Mouse (Mus musculus): ENCODE measurements around the gene Ppm1j. TPM values are rescaled to one million over a fixed set of nuclear protein-coding genes. Genes with fewer than 3 reads are reported as not detected.
"Not testable (repeated sequence)": the region's sequence is repeated elsewhere in the genome, so short reads cannot be mapped to it uniquely, and the experiment has no call there.

The Ppm1j gene
- total RNA-seq, 2 experiments from 2014 or later, result 28.6 to 35.3 TPM

DNA sequence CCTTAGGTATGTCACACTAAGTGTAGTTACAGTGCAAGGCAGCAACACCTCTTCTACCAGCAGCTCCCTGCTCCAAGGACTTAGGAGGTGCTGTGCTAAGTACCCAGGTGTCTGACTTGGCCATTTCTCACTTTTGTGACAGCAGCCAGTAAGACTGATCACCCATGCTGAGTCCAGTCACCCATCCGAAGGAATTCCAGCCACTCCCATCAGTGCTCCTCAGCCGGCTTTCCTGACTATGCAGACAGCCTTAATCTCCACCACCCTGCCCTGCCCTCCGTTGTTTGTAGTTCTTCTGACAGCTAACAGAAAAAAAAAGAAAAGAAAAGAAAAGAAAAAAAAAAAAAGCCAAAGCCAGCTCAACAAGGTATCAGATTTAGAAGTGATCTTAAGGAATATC is 30.9 kb downstream of the Ppm1j start:
- no peak for DNase-seq (ENCODE audit: low spot score)

DNA sequence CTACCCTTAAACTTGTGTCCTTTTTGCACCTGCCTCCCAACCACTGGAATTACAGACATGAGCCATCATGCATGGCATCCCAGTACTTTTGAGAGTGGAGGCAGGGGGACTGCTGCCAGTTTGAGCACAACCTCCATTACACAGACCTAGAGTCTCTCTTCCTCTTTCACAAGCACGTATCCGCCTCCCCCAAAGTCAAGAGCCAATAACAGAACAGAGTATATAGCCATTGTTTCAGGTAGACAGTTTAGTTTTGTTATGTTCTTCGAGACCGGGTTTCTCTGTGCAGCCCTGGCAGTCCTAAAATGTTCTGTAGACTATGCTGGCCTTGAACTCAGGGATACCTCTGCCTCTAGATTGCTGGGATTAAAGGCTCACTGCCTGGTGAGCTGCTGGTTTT is 31.4 kb downstream of the Ppm1j start:
- no peak for DNase-seq (ENCODE audit: low spot score)

DNA sequence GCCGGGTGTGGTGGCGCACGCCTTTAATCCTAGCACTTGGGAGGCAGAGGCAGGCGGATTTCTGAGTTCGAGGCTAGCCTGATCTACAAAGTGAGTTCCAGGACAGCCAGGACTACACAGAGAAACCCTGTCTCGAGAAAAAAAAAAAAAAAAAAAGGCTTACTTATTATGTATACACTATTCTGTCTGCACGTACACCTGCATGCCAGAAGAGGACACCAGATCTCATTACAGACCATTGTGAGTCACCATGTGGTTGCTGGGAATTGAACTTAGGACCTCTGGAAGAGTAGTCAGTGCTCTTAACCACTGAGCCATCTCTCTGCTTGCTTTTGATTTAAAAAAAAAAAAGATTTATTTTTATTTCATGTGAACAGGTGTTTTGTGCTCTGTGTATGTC is 32.4 kb downstream of the Ppm1j start:
- not testable (repeated sequence) for DNase-seq (ENCODE audit: low spot score)

DNA sequence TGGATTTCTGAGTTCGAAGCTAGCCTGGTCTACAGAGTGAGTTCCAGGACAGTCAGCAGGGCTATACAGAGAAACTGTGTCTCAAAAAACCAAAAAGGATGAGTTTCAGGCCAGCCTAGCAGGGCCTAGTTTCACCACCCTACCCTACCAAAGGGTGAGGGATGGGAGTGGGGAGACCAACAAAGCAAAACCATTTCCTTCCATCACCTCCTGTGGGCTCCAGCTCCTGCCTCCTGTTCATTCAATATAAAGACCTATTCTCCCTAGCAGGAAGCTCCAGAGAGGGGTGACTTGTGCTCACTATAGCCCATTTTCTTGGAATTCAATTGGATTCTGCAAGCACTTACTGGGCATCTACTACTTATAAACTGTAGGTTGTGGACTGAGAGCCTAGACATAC is 33.9 kb downstream of the Ppm1j start:
- no peak for DNase-seq (ENCODE audit: low spot score)

DNA sequence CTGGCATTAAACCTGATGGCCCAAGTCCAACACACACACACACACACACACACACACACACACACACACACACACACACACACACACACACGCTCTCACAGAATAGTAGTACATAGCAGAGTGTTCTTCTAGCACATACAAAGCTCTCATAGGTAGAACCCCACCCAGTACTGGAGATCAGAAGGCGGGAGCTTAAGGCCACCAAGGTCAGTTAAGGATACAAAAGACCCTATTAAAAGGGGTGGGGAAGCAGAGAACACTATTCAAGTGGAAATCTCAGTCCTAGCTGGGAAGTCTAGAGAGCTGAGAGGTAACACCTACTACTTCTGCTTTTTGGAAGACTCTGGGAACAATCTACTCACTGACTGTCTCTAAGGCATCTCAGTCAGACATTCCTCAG is 34.5 kb downstream of the Ppm1j start:
- no peak for DNase-seq (ENCODE audit: low spot score)

DNA sequence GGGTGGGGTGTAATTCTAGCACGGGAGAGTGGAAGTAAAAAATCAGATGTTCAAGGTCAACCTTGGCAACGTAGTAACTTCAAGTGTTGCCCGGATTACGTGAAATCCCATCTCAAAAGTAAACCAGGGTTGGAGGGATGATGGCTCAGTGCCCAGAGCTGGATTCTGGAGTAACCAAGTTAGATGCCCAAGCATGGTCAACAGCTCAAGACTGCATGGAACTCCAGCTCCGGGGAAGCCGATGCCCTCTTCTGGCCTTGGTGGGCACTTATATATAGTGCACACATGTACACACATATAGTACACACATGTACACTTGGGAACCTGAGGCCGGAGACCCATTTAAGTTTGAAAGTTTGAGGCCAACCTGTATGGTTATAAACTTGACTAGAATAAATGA is 35.3 kb downstream of the Ppm1j start:
- no peak for DNase-seq (ENCODE audit: low spot score)

DNA sequence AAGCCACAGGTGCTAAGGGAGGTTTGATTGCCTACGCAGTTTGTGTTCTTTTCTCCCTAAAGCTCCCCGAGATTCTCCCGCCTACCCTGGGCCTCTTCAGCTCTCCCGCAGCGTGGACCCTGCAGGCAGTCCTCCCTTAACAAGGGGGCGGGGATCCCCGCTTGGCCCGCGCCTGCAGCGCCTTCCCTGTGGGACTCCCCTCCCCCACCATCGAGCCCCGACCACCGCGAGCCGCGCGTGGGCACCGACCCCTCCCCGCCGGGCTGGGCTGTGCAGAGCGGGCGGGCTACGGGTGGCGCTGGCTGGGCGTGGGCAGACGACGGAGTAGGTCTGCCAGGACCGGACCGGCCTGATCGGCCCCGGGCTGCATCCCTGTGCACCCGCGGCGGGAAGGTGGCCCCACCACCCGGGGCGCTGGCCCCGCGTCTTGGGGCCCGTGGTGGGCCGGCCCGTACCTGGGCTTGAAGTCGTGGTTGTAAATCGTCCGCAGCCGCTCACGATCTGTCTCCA is 36.7 kb downstream of the Ppm1j start:
- peak; percentile 45 for DNase-seq (ENCODE audit: low spot score)

DNA sequence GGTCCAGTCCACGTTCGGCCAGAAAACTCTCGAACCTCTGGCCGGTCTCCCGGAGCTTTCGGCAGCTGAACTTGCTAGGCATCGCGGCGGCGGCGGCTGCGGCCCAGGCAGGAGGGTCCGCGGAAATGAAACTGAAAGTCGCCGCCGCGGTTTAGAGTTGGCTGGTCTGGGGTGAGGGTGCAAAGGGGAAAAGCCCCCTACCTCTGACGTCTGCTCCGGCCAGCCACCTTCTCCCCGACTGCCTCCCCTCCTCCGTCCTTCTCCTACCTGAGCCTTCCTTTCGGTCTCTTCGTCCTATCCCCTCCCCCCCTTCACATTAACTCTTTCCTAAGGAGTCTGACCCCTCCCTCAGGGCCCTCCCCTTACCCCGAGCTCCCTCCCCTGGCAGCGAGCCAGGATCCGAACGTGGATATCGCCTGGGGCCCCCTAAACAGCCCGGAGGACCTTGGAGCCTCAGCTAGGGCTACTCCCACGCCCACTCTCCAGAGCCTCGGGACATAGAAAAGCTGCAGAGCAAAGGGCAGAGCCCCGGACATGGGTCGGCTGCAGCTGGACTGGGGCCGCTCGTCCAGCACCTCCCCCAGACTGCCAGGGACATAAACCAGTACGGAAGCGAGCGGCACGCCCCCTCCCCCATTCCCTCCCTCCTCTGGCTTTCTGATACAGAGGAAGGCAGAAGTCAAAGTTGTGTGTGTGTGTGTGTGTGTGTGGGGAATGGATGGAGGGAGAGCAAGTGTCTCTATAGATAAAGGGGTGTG is 37.3 kb downstream of the Ppm1j start, which contains the start of gene Mov10:
Mov10 (minus strand) TSS at position 573 of the 758 bp plus-strand sequence.
- peak; percentile 38 for DNase-seq (ENCODE audit: low spot score)

DNA sequence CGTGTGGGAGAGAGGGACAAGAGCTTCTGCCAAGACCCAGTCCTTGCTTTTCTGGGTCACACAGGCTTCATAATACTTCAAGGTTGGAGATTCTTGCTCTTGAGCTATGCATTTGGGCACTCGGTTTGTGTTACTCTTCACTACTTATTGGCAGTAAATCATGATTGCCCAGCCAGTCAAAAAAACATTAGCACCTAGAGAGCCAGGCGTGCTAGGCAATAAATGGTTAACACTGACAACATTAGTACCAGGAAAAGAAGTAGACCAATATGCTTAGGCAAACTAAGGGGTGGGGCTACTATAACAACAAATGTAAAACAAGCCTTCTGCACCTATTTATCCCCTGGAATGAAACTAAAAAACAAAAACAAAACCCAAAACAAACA is 37.9 kb downstream of the Ppm1j start:
- no peak for DNase-seq (ENCODE audit: low spot score)

DNA sequence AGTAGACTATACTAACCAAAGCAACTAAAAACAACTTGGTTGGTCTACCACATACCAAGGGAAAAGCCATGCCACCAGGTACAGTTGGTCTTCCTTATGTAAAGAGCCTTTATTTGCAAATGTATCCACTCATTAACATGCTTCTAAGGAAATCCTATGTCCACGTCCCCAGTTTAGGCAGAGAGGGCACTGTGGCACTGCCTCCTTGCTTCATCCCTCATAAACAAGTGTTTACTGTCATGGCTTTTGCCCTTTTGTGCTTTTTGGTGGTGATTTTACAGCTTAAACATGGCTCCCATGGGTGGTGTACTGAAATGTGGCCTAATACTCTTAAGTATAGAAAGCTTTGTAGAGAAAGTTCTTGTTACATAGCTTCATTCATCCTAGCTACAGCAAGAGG is 39.6 kb downstream of the Ppm1j start:
- DNase-seq (ENCODE audit: low spot score), result no peak

DNA sequence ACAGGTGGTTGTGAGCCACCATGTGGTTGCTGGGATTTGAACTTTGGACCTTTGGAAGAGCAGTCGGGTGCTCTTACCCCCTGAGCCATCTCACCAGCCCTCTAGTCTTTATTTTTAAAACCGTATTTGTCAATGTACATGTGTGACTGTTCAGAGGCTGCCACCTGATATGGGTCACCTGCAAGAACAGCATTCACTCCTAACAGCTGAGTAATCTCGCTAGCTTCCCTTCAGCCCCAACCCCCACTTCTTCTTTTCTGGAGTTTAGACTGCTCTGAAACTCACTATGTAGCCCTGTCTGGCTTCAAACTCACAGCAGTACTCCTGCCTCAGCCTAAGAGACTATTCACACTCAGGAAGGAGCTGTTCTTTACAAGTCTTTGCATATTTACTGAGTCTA is 41.6 kb downstream of the Ppm1j start:
- DNase-seq (ENCODE audit: low spot score), result no peak

Other genes with a start within 250 kb of the Ppm1j start
- 10 to 100 TPM; 21.8 to 33.8 TPM for gene Slc16a1, start 142.4 kb upstream of the Ppm1j start, total RNA-seq (2021)
- gene Fam19a3, start 784 bp downstream of the Ppm1j start, total RNA-seq (2021), result 1 to 10 TPM; 2.1 to 3.4 TPM
- gene Rhoc, start 7.3 kb downstream of the Ppm1j start, total RNA-seq (2021), result 10 to 100 TPM; 36.1 to 41.4 TPM
- gene Mov10, start 37.5 kb downstream of the Ppm1j start, total RNA-seq (2021), result 1 to 10 TPM in 1 of 2 experiments, under 1 TPM in 1; 0.71 to 1.6 TPM
- 10 to 100 TPM; 19.1 to 27.4 TPM for gene St7l, start 82.9 kb downstream of the Ppm1j start, total RNA-seq (2021)
- 10 to 100 TPM; 20.1 to 21.0 TPM for gene Capza1, start 83.4 kb downstream of the Ppm1j start, total RNA-seq (2021)
- under 1 TPM; 0.21 to 0.31 TPM for gene Wnt2b, start 180.9 kb downstream of the Ppm1j start, total RNA-seq (2021)